Mouse (Mus musculus): ENCODE results near the gene Sox6.
A peak's percentile ranks its signal among the peaks of the same experiment; 100 is the strongest.

Gene Sox6

DNA sequence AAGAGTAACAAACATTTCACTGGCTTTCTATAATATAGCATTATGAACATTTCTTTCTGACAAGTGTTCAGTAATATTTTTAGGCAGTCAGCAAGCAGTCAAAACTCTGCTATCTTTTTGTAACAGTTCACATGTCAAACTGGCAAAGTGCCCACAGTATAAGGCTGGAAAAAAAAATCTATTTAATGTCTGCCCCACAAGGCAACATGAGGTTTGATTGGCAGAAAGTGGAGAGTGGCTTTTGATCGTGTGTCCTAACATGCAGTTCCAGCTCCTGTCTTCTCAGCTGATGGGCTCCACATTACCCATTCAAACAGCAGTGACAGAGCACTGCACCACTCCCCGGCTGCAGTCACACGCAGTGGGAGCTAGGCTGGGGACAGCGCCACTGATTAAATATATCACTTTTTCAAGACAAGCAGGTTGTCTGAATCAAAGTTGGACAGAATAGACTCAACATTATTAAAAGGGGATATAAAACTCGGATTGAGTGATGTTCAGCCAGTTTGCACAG lies 286.4 kb downstream of the Sox6 start:
- no peak for DNase-seq (ENCODE audit: low read depth)

GRCm38 (mm10) chr7:115751083-115751482 lies 287.5 kb downstream of the Sox6 start:
- no peak for DNase-seq (ENCODE audit: low read depth)

- DNase-seq (ENCODE audit: low read depth), result no peak
These were observed 288.2 kb downstream of the Sox6 start for GRCm38 (mm10) chr7:115750275-115750825.

DNA sequence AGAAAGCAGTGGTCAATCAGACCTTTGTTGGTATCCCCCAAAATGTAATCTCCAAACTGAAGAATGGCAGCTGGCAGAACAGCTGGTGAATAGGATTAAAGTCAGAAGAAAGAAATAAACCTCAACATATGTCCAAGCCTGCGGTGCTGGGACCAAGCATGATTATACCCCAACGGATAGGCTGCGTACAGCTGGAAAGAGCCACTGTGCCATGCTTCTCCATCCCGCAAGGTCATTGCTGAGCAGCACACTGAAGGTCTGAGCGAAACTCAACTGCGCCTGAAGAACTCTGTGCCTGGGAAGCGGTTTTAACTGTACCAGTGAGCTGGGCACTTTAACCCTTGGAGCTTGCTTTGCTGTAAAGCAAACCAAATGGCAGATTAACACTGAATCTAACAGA lies 291.1 kb downstream of the Sox6 start:
- DNase-seq (ENCODE audit: low read depth), result no peak

DNA sequence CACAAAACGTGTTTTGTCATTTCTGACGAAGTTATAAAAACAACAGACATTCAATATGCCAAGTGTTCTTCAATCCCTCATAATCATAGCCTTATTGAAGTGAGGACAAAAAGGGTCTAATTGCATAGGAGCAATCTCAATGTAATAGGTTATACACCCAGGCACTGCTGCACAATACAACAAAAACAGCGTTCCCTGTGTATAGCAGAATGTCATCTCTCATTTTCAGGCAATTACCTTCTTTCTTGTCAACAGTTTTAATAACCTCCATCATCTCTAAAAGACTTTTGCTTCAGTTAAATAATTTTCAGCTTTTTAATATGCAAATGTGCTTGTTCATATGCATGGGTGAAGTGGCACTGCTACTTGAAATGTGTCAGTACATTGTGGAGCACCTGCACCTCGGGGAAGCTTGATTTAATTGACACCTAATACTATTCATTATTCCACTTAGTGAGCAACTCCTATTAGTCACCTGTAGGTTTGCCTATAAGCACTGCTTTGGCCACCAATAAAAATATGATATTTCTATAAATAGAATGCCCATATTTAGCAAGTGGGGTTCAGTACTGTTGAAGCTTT lies 292.8 kb downstream of the Sox6 start:
- DNase-seq (ENCODE audit: low read depth), result no peak

GRCm38 (mm10) chr7:115734137-115734536 lies 304.5 kb downstream of the Sox6 start:
- DNase-seq (ENCODE audit: low read depth), result no peak

GRCm38 (mm10) chr7:115732824-115733223 lies 305.8 kb downstream of the Sox6 start:
- DNase-seq (ENCODE audit: low read depth), result no peak

- DNase-seq (ENCODE audit: low read depth), result no peak
These were observed 311.8 kb downstream of the Sox6 start for GRCm38 (mm10) chr7:115726776-115727175.

DNA sequence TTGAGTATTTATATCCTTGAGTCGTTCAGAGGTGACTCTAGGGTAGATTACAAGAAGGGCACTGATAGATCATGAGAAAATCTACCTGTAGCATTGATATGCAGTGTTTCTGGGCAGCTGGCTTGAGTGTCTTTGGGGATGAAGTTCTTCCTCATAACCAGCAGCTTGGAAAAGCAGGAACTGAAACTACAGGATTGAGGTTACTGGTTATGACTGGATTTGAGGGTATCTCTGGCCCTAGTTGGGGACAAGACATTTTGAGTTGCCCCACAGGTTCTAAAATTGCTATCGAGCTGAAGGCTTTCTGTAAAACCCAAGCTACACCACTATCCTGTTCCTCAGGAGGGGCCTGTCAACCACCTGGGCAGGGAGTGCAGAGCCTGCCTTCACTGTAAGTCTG lies 314.2 kb downstream of the Sox6 start:
- no peak for DNase-seq (ENCODE audit: low read depth)

- DNase-seq (ENCODE audit: low read depth), result no peak
These were observed 316.7 kb downstream of the Sox6 start for GRCm38 (mm10) chr7:115721624-115722540.

DNA sequence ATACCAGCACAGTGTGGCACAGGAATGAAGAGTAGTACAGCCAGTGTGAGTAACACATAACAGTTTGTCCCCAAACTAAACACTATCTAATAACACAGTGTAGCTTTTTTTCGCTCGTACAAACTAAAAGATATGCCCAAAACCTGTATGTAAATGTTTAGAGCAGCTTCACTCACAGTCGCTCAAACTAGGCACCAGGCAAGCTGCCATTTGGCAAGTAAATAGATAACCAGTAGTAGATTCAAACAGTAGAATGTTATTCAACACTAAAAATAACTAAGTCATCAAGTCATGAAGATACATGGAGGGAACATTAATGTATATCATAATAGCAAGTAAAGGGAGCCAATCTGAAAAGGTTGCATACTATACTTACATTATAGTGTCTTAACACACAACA lies 318.8 kb downstream of the Sox6 start:
- DNase-seq (ENCODE audit: low read depth), result no peak

GRCm38 (mm10) chr7:115706141-115706540 lies 332.5 kb downstream of the Sox6 start:
- DNase-seq (ENCODE audit: low read depth), result no peak

DNA sequence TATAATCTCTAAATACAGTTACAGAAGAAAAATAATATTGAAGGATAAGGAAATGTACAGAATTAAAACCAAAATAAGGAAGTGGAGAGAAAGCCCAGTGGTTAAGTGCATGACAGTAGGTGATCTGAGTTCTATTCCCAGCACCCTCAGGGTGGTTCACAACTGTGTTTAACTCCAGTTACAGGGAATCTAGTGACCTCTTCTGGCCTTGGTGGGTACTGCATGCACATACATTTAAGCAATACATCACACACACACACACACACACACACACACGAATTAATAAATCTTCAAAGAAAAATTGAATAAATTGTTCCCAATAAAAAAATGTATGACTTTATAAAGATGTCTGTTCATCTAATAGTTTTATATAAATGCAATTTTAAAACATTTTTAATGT lies 340.5 kb downstream of the Sox6 start:
- peak; percentile 8 for DNase-seq (ENCODE audit: low read depth)

GRCm38 (mm10) chr7:115693206-115693605 lies 345.4 kb downstream of the Sox6 start:
- DNase-seq (ENCODE audit: low read depth), result no peak

DNA sequence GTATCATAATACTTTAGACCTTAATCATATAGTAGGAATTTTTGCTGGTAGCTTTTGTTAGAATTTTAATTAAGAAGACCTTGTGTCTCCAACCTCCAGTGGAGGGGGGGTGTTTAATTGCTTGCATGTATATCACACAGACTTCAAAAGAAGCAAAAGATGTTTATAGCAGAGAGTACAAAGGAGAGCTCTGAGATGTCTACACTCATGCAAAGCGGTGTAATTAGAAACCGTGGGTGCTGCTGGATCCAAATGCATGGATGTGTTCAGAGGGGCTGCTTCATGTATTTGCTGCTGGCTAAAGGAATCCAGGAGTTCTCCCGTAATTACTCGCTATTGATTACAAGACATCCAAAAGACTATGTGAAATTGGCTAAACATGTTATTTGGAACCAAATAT lies 347.5 kb downstream of the Sox6 start:
- no peak for DNase-seq (ENCODE audit: low read depth)

- no peak for DNase-seq (ENCODE audit: low read depth)
These were observed 351.9 kb downstream of the Sox6 start for GRCm38 (mm10) chr7:115686687-115687086.

DNA sequence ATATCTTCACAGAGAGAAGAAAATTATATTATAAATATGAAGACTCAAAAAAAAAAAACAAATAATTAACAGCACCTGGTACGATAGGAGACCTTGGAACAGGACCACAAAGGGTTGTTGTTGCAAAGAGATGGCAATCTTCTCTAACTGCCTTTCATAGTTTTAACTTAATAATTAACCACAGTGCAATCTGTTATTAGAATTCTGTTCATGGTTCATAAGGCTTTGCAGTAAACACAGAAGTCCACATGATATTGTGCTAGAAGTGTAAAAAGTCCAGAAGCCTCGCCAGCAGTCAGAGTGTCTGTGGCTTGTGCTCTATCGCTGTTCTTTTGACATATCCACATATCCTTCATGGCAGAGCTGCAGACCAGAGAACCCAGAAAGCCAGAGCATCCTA lies 354.5 kb downstream of the Sox6 start:
- no peak for DNase-seq (ENCODE audit: low read depth)

GRCm38 (mm10) chr7:115671749-115672148 lies 366.8 kb downstream of the Sox6 start:
- no peak for DNase-seq (ENCODE audit: low read depth)

DNA sequence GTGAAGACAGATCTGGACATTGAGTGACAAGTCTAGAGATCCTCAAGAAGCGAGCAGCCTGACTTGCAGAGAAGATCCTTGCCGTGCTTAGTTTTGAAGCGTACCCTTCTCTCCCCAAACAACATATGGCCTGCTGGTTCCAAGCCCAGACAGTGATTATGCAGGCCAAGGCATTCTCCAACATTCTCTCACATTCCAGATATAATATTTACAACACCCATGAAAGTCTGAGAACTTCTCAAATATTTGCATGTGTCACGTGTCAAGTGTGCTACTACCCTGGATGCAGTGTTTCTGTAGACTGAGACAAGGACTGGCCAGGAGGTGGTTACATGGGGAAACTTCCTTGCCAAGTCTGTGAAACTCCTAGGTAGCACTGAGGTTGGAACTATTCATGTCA lies 367.3 kb downstream of the Sox6 start:
- DNase-seq (ENCODE audit: low read depth), result no peak

GRCm38 (mm10) chr7:115669207-115670004 lies 369.2 kb downstream of the Sox6 start:
- no peak for DNase-seq (ENCODE audit: low read depth)

- no peak for DNase-seq (ENCODE audit: low read depth)
These were observed 371.8 kb downstream of the Sox6 start for GRCm38 (mm10) chr7:115666686-115667382.

DNA sequence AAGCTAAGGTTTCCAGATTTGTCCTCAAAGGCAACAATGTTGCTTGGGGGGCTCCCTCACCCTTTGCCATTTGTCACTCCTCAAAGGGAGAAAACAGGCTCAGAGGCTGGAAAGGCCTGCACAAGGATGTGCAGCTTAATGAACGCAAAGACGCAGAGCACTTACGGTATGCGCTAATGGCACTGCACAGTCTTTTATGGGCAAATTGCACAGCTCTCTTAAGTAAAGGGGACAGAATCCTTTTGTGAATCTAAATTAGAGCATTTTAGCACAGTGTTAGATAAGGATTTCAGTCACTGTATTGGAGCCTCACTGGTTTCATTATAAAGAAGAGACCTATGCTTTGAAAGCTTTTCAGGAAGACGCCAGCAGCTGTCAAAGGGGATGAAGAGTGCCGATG lies 375.2 kb downstream of the Sox6 start:
- no peak for DNase-seq (ENCODE audit: low read depth)
